Comparison of ENCODE assay signal across 19 mouse cellular contexts in genomic region chr2:4249723-4250122, GRCm38 (mm10).
DNase-seq lines count a peak whose midpoint lies in the region; ATAC-seq and TF ChIP-seq lines count a peak whose summit lies in the region.
"Had no signal": no experiment of that assay in that cellular context is flagged by ENCODE, and none has a peak within 500 bp of the region (broad histone marks: within the 10 kb centered on the region; RNA-seq: fewer than 3 reads in every experiment).

No protein-coding gene starts in this region.

- H3K4me3 ChIP-seq in neural tube, embryonic 12.5 days: no peak overlapping the region
- H3K4me3 ChIP-seq in neural tube, embryonic 15.5 days (replicated peaks): no peak overlapping the region
- H3K4me3 ChIP-seq in intestine, postnatal 0 days (ENCODE audit: low read depth, low read length): no peak overlapping the region
- no peak overlapping the region for H3K4me3 ChIP-seq in kidney, embryonic 15.5 days (replicated peaks)
- H3K4me3 ChIP-seq: embryonic facial prominence, embryonic 12.5 days; forebrain, embryonic 15.5 days; heart, adult 2 months; heart, embryonic 12.5 days; hindbrain, embryonic 10.5 days had no signal

- H3K27ac ChIP-seq in neural tube, embryonic 12.5 days: no peak overlapping the region
- no peak overlapping the region for H3K27ac ChIP-seq in neural tube, embryonic 15.5 days (replicated peaks)
- H3K27ac ChIP-seq in intestine, postnatal 0 days (ENCODE audit: low read depth, low read length): no peak overlapping the region
- no peak overlapping the region for H3K27ac ChIP-seq in kidney, embryonic 15.5 days
- H3K27ac ChIP-seq: embryonic facial prominence, embryonic 12.5 days; forebrain, embryonic 15.5 days; heart, adult 2 months; hindbrain, embryonic 10.5 days; hindbrain, embryonic 14.5 days had no signal

- peak; percentile 27 for DNase-seq in ZHBTc4 (ENCODE audit: low read depth, low spot score)
- DNase-seq in left cerebral cortex, postnatal 36 days (ENCODE audit: low spot score in 2 of 2): no peak
- DNase-seq: adrenal gland, postnatal 14 days; cerebellum, adult 11-12 months; cerebellum, postnatal 10 days; embryo, embryonic 11 days; gastrocnemius, postnatal 10 days; heart, adult 2 months had no signal

- intact Hi-C loops in left cerebral cortex, postnatal 36 days (cut with DNase I): no loop called here

- no peaks in the 10 kb centered on the region for H3K9me3 ChIP-seq in neural tube, embryonic 12.5 days
- no peaks in the 10 kb centered on the region for H3K9me3 ChIP-seq in neural tube, embryonic 15.5 days (replicated peaks)
- H3K9me3 ChIP-seq in intestine, postnatal 0 days (ENCODE audit: control insufficient read depth): no peaks in the 10 kb centered on the region
- no peaks in the 10 kb centered on the region for H3K9me3 ChIP-seq in kidney, embryonic 15.5 days (replicated peaks)
- H3K9me3 ChIP-seq: embryonic facial prominence, embryonic 12.5 days; forebrain, embryonic 15.5 days; G1E; heart, embryonic 12.5 days; hindbrain, embryonic 10.5 days had no signal

- no peak for TF ChIP-seq CTCF in intestine, postnatal 0 days (IDR thresholded peaks at IDR 0.05; ENCODE audit: low read depth)

- H3K27me3 ChIP-seq in neural tube, embryonic 12.5 days (replicated peaks): no peaks in the 10 kb centered on the region
- H3K27me3 ChIP-seq in neural tube, embryonic 15.5 days (replicated peaks): no peaks in the 10 kb centered on the region
- no peaks in the 10 kb centered on the region for H3K27me3 ChIP-seq in intestine, postnatal 0 days (replicated peaks; ENCODE audit: control insufficient read depth, insufficient read depth, low read length)
- H3K27me3 ChIP-seq in kidney, embryonic 15.5 days: peaks cover 3% of the 10 kb centered on the region; the same call in 1 of the 2 replicates
- H3K27me3 ChIP-seq: embryonic facial prominence, embryonic 12.5 days; forebrain, embryonic 15.5 days; heart, embryonic 12.5 days had no signal

- peaks cover 24% of the 10 kb centered on the region for H3K4me1 ChIP-seq in neural tube, embryonic 12.5 days
- H3K4me1 ChIP-seq in neural tube, embryonic 15.5 days: peaks cover 26% of the 10 kb centered on the region
- H3K4me1 ChIP-seq in intestine, postnatal 0 days (replicated peaks; ENCODE audit: control insufficient read depth, insufficient read depth, low read length): peaks cover 8% of the 10 kb centered on the region
- H3K4me1 ChIP-seq in kidney, embryonic 15.5 days: peaks cover 16% of the 10 kb centered on the region

- H3K4me2 ChIP-seq in neural tube, embryonic 12.5 days (replicated peaks): no peak overlapping the region
- H3K4me2 ChIP-seq in neural tube, embryonic 15.5 days: no peak overlapping the region
- H3K4me2 ChIP-seq in intestine, postnatal 0 days (replicated peaks; ENCODE audit: low read depth): no peak overlapping the region; the same call in 1 of the 2 replicates
- no peak overlapping the region for H3K4me2 ChIP-seq in kidney, embryonic 15.5 days
- H3K4me2 ChIP-seq: embryonic facial prominence, embryonic 12.5 days; forebrain, embryonic 15.5 days; heart, embryonic 12.5 days; hindbrain, embryonic 14.5 days had no signal

- H3K36me3 ChIP-seq in neural tube, embryonic 12.5 days: no peaks in the 10 kb centered on the region
- H3K36me3 ChIP-seq in neural tube, embryonic 15.5 days: no peaks in the 10 kb centered on the region
- H3K36me3 ChIP-seq in intestine, postnatal 0 days (ENCODE audit: control insufficient read depth, insufficient read depth): no peaks in the 10 kb centered on the region
- no peaks in the 10 kb centered on the region for H3K36me3 ChIP-seq in kidney, embryonic 15.5 days
- H3K36me3 ChIP-seq: embryonic facial prominence, embryonic 12.5 days; forebrain, embryonic 15.5 days; G1E; heart, embryonic 12.5 days; hindbrain, embryonic 10.5 days had no signal

- 10% methylated on average over 6 of the region's 6 CpGs for WGBS in neural tube, embryonic 12.5 days
- WGBS in neural tube, embryonic 15.5 days: 10% methylated on average over 6 of the region's 6 CpGs
- 30% methylated on average over 6 of the region's 6 CpGs for WGBS in intestine, postnatal 0 days
- WGBS in kidney, embryonic 15.5 days: 31% methylated on average over 6 of the region's 6 CpGs

- no peak overlapping the region for H3K9ac ChIP-seq in neural tube, embryonic 12.5 days
- no peak overlapping the region for H3K9ac ChIP-seq in neural tube, embryonic 15.5 days (replicated peaks)
- H3K9ac ChIP-seq in intestine, postnatal 0 days (ENCODE audit: low read depth, low read length): no peak overlapping the region
- H3K9ac ChIP-seq in kidney, embryonic 15.5 days: no peak overlapping the region
- H3K9ac ChIP-seq: embryonic facial prominence, embryonic 12.5 days; forebrain, embryonic 15.5 days; heart, embryonic 12.5 days; hindbrain, embryonic 14.5 days had no signal

- peak; percentile 41; the same call in 1 of the 2 replicates for ATAC-seq in neural tube, embryonic 12.5 days (ENCODE audit: low FRiP score, low read depth)
- no peak for ATAC-seq in neural tube, embryonic 15.5 days (ENCODE audit: low FRiP score)
- peak; percentile 66 for ATAC-seq in intestine, postnatal 0 days
- no peak for ATAC-seq in kidney, embryonic 15.5 days (replicated peaks; ENCODE audit: low FRiP score)
- ATAC-seq: activated CD4-positive, CD25-positive, alpha-beta regulatory T cell, adult 4 months; forebrain, embryonic 15.5 days had no signal

Comparison
In these comparisons a context has a peak if more than half of its experiments do, and no peak if none do; other contexts are left out.
1. ATAC-seq: peak in neural tube, embryonic 12.5 days (single experiment) and intestine, postnatal 0 days (single experiment); none in neural tube, embryonic 15.5 days (single experiment) and kidney, embryonic 15.5 days (single experiment).